Mouse (Mus musculus) urinary bladder, postnatal 25 days (tissue): ENCODE results near the gene Elovl6.

Experiments
- DNase-seq: peaks from one replicate; pipeline ENCODE4 v3.0.0; 2022; ENCODE audit warnings: low spot score

The Elovl6 gene

DNA sequence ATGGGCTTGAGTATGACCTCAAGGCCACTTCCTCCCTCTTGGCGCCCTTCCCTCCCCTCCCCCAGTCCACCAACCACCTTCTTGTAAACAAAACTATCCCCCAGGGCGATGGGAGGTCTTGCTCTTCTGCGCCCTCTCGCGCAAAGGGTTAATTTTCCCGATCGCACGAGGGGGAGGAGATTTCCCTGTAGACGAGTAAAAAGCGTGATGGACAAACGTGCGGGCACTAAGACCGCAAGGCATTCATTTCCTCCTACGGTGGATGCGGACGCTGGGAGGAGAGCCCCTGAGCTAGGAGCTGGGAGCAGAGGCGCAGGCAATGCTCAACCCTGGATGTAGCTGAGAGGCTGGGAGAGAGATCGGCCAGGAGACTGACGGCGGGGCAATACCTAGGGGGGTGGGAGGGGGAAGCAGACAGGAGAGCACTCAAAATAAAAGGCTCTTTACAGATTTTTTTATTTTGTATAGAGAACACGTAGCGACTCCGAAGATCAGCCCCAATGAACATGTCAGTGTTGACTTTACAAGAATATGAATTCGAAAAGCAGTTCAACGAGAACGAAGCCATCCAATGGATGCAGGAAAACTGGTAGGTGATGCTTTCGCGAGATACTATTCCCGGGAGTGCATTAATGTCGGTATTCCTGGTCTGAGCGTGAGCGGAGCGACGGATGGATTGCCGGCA, at the start of gene Elovl6:
Elovl6 (plus strand) TSS at position 176 of the 685 bp plus-strand sequence.
- DNase-seq: peak; percentile 55

GRCm38 (mm10) chr3:129488774-129489173, 43.4 kb upstream of the Elovl6 start:
- DNase-seq: no peak

- no peak for DNase-seq
Observed at GRCm38 (mm10) chr3:129494123-129494522, 38.0 kb upstream of the Elovl6 start.

GRCm38 (mm10) chr3:129494731-129495130, 37.4 kb upstream of the Elovl6 start:
- no peak for DNase-seq

- no peak for DNase-seq
Observed at GRCm38 (mm10) chr3:129503781-129504180, 28.4 kb upstream of the Elovl6 start.

GRCm38 (mm10) chr3:129504928-129505327, 27.2 kb upstream of the Elovl6 start:
- DNase-seq: no peak

DNA sequence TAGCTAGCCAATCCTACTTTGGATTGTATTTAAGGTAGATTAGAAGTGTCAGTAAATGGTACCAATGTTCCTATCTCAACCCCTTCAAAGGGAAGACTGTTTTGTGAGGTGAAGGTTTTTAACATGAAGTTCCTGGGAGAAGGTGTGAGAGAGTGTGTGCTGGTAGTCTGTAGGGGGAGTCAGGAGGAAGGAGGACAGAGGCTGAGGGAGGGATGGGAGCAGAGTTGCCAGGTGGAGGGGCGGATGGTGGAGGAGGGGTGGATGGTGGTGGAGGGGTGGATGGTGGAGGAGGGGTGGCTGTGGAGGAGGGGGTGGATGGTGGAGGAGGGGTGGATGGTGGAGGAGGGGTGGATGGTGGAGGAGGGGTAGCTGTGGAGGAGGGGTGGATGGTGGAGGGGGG, 24.4 kb upstream of the Elovl6 start:
- DNase-seq: no peak

GRCm38 (mm10) chr3:129508571-129508970, 23.6 kb upstream of the Elovl6 start:
- DNase-seq: no peak

DNA sequence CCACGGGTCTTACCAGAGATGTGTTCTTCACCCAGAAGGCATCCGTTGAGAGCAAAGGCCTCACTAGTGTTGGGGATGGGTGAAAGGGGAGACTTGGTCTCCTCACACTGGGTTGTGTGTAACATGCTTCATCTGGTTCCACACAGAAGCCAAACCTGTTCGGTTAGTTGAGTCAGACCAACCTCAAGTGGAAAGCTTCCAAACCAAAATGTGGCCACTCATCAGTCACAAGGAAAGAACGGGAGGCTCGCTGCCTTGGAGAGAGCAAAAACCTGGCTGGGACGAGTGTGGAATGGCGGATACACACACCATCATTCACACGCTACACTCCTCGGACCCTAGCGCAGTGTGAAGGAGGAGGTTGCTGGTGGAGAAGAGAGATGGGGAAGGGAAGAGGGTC, 22.4 kb upstream of the Elovl6 start:
- peak; percentile 58 for DNase-seq

GRCm38 (mm10) chr3:129515863-129516436, 16.2 kb upstream of the Elovl6 start:
- no peak for DNase-seq

DNA sequence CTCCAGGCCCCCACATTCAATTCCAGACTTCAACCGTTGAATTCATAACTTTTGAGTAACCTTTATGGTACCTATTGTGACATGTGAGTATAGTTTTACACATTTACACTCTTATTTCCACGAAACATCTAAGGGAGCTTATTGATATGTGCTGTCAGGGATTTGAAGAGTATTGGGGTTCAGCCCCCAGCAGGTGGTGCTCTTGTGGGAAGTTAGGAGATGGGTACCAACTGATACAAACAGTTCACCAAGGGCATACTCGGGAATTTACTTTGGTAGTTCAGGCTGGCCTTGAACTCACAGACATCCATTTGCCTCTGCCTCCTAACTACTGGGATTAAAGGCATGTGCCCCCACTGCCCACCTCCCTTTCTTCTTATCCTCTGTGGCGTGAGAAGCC, 11.7 kb upstream of the Elovl6 start:
- DNase-seq: no peak

DNA sequence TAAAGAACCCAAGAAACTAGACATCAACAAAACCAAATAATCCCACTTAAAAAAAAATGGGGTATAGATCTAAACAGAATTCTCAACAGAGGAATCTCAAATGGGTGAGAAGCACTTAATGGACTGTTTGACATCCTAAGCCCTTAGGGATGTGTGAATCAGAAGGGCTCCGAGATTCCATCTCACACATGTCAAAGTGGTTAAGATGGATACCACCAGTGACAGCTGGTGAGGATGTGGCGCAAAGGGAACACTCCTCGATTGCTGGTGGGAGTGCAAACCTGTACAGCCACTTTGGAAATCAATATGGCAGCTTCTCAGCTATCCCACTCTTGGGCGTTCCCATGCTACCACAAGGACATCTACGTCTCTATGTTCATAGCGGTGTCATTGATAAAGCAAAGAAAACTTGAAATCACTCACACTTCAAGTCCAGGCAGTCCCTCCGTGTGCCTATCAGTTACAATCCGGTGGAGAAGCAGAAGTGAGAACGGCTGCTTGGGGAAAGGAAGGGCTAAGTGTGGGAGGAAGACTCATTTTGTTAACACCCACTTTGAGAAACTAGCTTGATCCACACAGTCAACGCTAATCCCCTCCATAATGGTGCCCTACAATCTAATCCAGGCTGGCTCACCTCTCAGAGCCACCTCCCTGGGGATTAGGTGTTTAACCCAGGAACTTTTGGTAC, 8.6 kb upstream of the Elovl6 start:
- DNase-seq: no peak

DNA sequence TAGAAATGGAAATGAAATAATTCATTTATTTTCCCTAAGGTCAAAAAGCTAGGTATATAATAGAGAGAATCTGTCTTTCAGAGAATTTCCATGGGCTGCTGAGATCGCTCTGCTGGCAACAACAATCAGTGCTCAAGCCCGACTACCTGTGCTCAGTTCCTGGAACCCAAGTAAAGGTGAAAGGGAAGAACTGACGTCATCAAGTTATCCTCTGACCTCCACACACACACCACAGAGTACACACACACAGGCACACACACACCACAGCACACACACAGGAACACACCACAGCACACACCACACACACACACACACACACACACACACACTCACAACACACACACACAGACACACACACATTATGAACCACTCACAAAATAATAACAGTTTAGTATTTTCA, 5.1 kb upstream of the Elovl6 start:
- DNase-seq: no peak

- no peak for DNase-seq
Observed at GRCm38 (mm10) chr3:129529311-129529710, 2.8 kb upstream of the Elovl6 start.

DNA sequence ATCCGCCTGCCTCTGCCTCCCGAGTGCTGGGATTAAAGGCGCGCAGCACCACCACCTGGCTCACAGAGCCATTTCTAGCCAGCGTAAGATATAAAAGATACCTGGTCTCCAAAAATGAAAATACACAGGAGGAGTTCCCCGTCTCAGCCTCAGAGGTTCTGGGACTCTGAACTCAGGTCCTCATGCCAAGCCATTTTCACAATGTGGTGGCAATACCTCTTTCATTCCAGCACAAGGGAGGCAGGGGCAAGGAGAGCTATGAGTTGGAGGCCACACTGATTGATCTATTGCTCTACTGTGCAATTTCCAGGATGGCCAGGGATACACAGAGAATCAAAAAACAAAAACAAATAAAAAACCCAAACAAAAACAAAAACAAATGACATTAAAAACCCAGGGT, 1.7 kb upstream of the Elovl6 start:
- no peak for DNase-seq

DNA sequence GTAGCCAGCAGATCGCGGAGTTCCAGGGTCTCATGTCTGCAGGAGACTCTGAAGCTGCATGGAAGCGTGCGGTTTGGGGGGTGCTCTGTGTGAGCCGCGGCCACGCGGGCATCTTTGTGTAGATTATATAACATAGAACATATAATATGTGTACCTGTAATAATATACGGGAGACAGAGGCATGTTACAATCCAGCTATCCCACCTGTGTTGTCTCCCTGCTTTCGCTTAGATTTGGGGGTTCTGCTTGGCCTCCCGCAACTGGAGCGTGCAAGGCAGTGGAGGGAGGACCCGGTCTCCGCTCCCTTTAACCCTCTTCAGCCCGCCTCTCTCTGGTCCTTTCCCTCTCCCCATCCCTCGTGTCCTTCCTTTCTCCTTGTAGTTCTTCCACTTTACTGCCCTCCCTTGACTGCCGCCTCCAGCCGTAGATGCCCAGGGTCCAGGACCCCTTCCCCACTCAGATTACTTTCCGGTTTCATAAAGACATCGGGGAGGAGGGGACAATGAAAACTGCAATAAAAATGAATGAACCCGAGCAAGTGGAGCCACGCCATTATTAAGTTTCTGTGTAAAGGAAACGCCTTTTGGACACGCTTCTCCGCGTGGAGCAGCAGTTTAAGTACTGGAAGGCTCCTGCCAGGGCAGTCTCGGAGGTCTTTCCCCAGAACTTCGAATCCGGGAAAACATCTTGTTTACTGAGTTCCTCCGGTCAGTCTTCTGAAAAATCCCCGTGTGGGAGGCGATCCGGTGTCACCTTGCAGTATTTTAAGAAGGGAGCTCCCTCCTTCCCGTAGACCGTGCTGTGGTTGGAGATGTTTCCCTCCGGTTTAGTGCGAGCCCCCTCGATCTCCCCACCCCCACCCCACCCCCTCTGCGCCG, 949 bp downstream of the Elovl6 start:
- DNase-seq: peak; percentile 30

- DNase-seq: peak; percentile 63
Observed at GRCm38 (mm10) chr3:129533743-129534530, 1.8 kb downstream of the Elovl6 start.

DNA sequence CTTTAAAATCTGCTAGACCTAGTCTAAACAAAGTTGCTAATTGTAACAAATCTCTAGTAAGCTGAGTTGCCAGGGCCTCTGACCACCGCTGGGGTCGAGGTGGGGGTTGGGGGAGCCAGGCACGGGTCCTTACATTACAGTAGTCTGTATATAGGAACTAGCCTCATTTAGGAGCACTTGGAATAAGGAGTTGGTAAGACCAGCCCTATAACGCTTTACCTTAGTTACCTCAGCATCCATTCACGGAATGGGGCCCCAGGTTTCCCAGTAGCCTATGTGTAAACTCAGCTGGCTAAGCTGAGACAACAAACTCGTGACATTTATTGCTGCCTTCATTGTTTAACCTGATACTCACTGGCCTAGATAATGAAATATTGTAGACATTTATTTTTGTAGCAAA, 3.3 kb downstream of the Elovl6 start:
- no peak for DNase-seq

DNA sequence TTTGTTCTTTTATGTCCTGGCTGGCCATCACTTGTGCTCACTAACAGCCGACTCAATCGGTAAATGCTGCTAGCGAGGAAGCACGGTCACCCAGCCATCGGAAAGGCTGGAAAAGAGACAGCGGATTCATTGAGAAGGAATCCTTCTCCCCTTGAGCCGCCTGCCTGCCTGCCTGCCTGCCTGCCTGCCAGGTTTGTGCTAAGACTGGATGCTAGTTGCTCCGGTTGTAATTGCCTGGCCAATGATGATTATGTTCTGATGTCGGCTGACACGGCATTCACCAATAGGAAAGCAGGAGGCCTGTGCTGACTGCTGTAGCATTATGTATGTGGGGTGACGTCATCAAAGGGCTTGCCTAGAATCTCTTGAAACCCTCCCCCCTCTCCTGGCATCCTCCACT, 4.0 kb downstream of the Elovl6 start:
- DNase-seq: peak; percentile 58

DNA sequence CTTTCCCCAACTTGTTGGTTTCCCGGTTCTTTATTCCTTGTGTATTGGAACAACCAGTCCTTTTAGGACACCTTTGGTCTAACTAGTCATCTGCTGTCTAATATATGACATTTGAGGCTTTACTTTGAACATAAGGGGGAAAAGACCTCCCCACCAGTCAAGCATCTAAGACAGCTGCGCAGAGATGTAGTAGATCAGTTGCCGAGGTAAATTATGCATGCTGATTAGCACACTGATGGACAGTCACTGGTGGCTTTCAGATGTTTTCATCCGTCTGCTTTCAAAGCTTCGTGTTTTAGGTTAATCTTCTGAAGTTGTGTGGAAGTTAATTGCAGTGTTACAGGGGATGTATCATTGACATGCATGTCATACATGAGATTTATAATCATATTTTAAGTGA, 5.8 kb downstream of the Elovl6 start:
- no peak for DNase-seq

- DNase-seq: no peak
Observed at GRCm38 (mm10) chr3:129540882-129541281, 8.7 kb downstream of the Elovl6 start.

DNA sequence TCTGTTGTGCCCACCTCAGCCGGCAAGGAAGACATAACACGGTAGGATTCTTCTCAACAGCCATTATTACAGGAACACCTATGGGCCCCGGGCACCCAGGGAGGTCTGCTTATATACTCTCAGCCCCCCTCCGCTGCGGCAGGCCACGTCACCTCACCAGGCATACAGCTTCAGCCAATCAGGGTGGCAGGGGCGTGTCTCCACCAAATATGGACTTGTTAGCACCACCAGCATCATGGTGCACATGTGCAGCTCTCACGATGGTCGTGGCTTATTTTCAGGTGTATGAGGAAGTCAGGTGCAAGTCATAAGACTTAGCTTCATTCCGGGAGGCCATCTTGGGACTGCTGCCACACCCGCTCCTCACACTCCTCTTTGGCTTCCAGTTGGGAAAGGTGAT, 9.3 kb downstream of the Elovl6 start:
- DNase-seq: no peak
